Mouse (Mus musculus): ENCODE results near the gene Map3k5. TPM values are rescaled to one million over a fixed set of nuclear protein-coding genes. Genes with fewer than 3 reads are reported as not detected.

Map3k5 gene
- total RNA-seq, 2 experiments from 2014 or later: 2.8 to 5.9 TPM

GRCm38 (mm10) chr10:19999703-20000407 lies 65.6 kb downstream of the Map3k5 start:
- no peak for ATAC-seq (replicated peaks; ENCODE audit: low FRiP score, low TSS enrichment, poor library complexity, severe bottlenecking)

GRCm38 (mm10) chr10:20000408-20000770 lies 66.1 kb downstream of the Map3k5 start:
- no peak for ATAC-seq (replicated peaks; ENCODE audit: low FRiP score, low TSS enrichment, poor library complexity, severe bottlenecking)

GRCm38 (mm10) chr10:20001990-20002389 lies 67.7 kb downstream of the Map3k5 start:
- ATAC-seq (replicated peaks; ENCODE audit: low FRiP score, low TSS enrichment, poor library complexity, severe bottlenecking): no peak

- ATAC-seq (replicated peaks; ENCODE audit: low FRiP score, low TSS enrichment, poor library complexity, severe bottlenecking): no peak
Observed at GRCm38 (mm10) chr10:20003006-20003405, 68.7 kb downstream of the Map3k5 start.

GRCm38 (mm10) chr10:20004786-20005185 lies 70.5 kb downstream of the Map3k5 start:
- no peak for ATAC-seq (replicated peaks; ENCODE audit: low FRiP score, low TSS enrichment, poor library complexity, severe bottlenecking)

GRCm38 (mm10) chr10:20005491-20005952 lies 71.2 kb downstream of the Map3k5 start:
- peak; percentile 63 for ATAC-seq (replicated peaks; ENCODE audit: low FRiP score, low TSS enrichment, poor library complexity, severe bottlenecking)

- ATAC-seq (replicated peaks; ENCODE audit: low FRiP score, low TSS enrichment, poor library complexity, severe bottlenecking): 0 out of 2 replicates have a peak, but pooled peaks have one; percentile 22
Observed at GRCm38 (mm10) chr10:20006333-20007093, 72.2 kb downstream of the Map3k5 start.

GRCm38 (mm10) chr10:20009310-20009709 lies 75.0 kb downstream of the Map3k5 start:
- ATAC-seq (replicated peaks; ENCODE audit: low FRiP score, low TSS enrichment, poor library complexity, severe bottlenecking): no peak

- ATAC-seq (replicated peaks; ENCODE audit: low FRiP score, low TSS enrichment, poor library complexity, severe bottlenecking): no peak
Observed at GRCm38 (mm10) chr10:20010018-20010417, 75.7 kb downstream of the Map3k5 start.

- no peak for ATAC-seq (replicated peaks; ENCODE audit: low FRiP score, low TSS enrichment, poor library complexity, severe bottlenecking)
Observed at GRCm38 (mm10) chr10:20018406-20018805, 84.1 kb downstream of the Map3k5 start.

- no peak for ATAC-seq (replicated peaks; ENCODE audit: low FRiP score, low TSS enrichment, poor library complexity, severe bottlenecking)
Observed at GRCm38 (mm10) chr10:20018806-20019205, 84.5 kb downstream of the Map3k5 start.

- ATAC-seq (replicated peaks; ENCODE audit: low FRiP score, low TSS enrichment, poor library complexity, severe bottlenecking): no peak
Observed at GRCm38 (mm10) chr10:20021256-20021655, 87.0 kb downstream of the Map3k5 start.

GRCm38 (mm10) chr10:20021670-20022468 lies 87.6 kb downstream of the Map3k5 start:
- no peak for ATAC-seq (replicated peaks; ENCODE audit: low FRiP score, low TSS enrichment, poor library complexity, severe bottlenecking)

GRCm38 (mm10) chr10:20022608-20023340 lies 88.5 kb downstream of the Map3k5 start:
- no peak for ATAC-seq (replicated peaks; ENCODE audit: low FRiP score, low TSS enrichment, poor library complexity, severe bottlenecking)

GRCm38 (mm10) chr10:20023524-20023923 lies 89.3 kb downstream of the Map3k5 start:
- no peak for ATAC-seq (replicated peaks; ENCODE audit: low FRiP score, low TSS enrichment, poor library complexity, severe bottlenecking)

- ATAC-seq (replicated peaks; ENCODE audit: low FRiP score, low TSS enrichment, poor library complexity, severe bottlenecking): no peak
Observed at GRCm38 (mm10) chr10:20024891-20025290, 90.6 kb downstream of the Map3k5 start.

GRCm38 (mm10) chr10:20025781-20026520 lies 91.7 kb downstream of the Map3k5 start:
- no peak for ATAC-seq (replicated peaks; ENCODE audit: low FRiP score, low TSS enrichment, poor library complexity, severe bottlenecking)

- no peak for ATAC-seq (replicated peaks; ENCODE audit: low FRiP score, low TSS enrichment, poor library complexity, severe bottlenecking)
Observed at GRCm38 (mm10) chr10:20030703-20031102, 96.4 kb downstream of the Map3k5 start.

- ATAC-seq (replicated peaks; ENCODE audit: low FRiP score, low TSS enrichment, poor library complexity, severe bottlenecking): no peak
Observed at GRCm38 (mm10) chr10:20031936-20032335, 97.7 kb downstream of the Map3k5 start.

All from megakaryocyte-erythroid progenitor cell, adult 5-6 weeks (primary cell).